Mouse (Mus musculus) heart, postnatal 0 days (tissue): Measurements from ENCODE around the gene Cdk19.

Source experiments
- CTCF ChIP-seq: IDR thresholded peaks from 2 replicates; pipeline ENCODE4 v1.5.1; 2016; ENCODE audit warnings: antibody characterized with exemption, control low read depth, low read depth
- EP300 ChIP-seq: IDR thresholded peaks from 2 replicates; pipeline ENCODE4 v1.6.1; 2016; ENCODE audit warnings: antibody characterized with exemption, low read depth

DNA sequence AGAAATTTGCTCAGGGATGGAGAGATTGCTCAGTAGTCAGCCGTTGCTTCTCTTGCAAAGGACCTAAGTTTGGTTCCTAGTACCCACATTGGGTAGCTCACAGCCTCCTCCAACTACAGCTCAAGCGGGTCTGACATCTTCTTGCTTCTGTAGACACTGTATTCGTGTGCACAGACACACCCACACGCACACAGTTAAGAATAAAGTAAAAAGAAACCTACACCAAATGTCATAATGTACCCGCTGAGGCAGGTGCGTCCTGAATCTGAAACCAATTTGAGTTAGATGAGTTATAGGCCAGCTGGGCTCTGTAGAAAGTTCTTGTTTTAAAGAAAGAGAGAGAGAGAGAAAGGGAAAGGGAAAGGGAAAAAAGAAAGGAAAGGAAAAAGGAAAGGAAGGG lies 110.2 kb downstream of the Cdk19 start:
- TF ChIP-seq EP300 (no peak), CTCF (no peak)
